Mouse (Mus musculus) left cerebral cortex, postnatal 25 days (tissue): ENCODE results near the gene Cnot9. TPM values are rescaled to one million over a fixed set of nuclear protein-coding genes. Genes with fewer than 3 reads are reported as not detected.
"Not testable (repeated sequence)": the region's sequence is repeated elsewhere in the genome, so short reads cannot be mapped to it uniquely, and the experiment has no call there.

Experiments used
- DNase-seq, 2 experiments: peaks; one replicate each; pipeline ENCODE4 v3.0.0; 2022; ENCODE audit warnings: low spot score in 2 of 2, mixed read lengths in 1 of 2
- intact Hi-C: fragments of 180-260 bp; cut with DNase I; formaldehyde crosslinking; loops from one replicate; pipeline ENCODE4 v1.15.1; 2025
- total RNA-seq, 2 experiments: library from RNA; stranded (reverse); gene quantifications; 2 replicates each; pipeline ENCODE4 v1.2.3; 2021

Cnot9 gene
- 10 to 100 TPM; 27.5 to 30.4 TPM for total RNA-seq

- peak; percentile 100 for DNase-seq
- intact Hi-C loops = loop anchor here (5.0 kb wide), 1 partner anchor 81 kb away; the partner anchor contains the start of genes Bcs1l and Zfp142
These were observed at the start of gene Cnot9 for GRCm38 (mm10) chr1:74505721-74506464. Gene Cnot9 (plus strand): TSS chr1:74506058.

DNA sequence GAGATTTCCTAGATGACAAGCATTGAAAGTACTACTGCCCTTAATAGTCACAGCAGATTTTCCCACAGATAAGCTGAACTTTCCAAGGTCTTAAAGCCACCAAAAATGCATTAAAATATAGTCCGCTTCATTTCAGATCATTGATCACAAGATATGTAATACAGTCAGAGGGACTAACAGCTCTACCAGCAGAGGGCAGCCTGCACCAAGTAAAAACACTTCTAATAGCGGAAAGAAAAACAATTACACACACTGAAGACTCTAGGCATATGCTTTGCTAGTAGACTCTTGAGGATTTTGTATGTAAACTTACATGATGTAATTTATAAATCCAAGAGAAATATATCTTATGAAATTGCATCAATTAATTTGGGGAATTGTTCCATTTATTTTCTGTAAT, 45.6 kb upstream of the Cnot9 start:
- intact Hi-C loops = loop anchor here (5.0 kb wide), 1 partner anchor 297 kb away; no protein-coding TSS in a partner anchor
- DNase-seq = peak; percentile 41 to 57

DNA sequence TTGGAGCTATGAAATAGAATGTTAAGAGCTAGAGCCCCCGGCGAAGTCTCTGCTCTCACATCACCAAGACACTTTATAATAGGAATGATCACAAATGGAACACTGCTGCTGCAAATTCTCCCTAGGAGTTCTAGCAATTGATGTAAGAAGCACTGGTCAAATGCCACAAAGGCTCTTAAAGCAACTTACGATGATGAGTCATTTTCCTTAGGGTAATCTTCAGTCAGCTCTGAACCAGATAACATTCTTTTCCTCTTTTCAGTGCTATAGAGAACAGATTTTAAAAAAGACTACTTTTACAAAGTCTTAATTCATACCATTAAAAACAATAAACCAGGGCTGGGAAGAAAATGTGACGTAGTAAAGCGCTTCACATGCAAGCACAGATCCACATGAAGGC, 20.1 kb upstream of the Cnot9 start:
- DNase-seq = no peak
- intact Hi-C loops = no loop called here

- DNase-seq = no peak
- intact Hi-C loops = no loop called here
These were observed 4.8 kb upstream of the Cnot9 start for GRCm38 (mm10) chr1:74501106-74501505.

- no peak for DNase-seq
- intact Hi-C loops = loop anchor here (5.0 kb wide), 1 partner anchor 82 kb away; the partner anchor contains the start of genes Bcs1l and Zfp142
These were observed 501 bp upstream of the Cnot9 start for GRCm38 (mm10) chr1:74505393-74505720.

DNA sequence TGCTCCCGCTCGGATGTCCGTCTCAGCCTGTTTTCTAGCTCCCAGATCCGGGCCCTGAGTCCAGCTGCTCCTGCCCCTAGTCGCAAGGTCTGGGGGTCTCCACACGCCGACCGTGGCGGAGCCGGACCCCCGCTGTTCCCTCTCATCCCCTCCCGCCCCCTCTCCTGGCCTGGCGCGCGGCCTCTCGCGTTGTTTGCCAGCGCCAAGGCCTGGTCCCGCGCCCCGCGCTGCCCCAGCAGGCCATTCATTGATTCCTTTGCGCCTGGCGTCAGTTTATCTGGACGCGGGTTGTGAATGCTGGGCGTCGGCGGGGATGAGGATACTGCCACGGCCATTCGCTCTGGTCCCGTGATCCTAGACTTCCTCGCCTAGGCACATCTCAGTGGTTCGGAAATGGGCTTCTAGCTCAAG, 618 bp downstream of the Cnot9 start:
- DNase-seq = peak; percentile 45 to 46
- intact Hi-C loops = loop anchor here (5.0 kb wide), 1 partner anchor 81 kb away; the partner anchor contains the start of genes Bcs1l and Zfp142

DNA sequence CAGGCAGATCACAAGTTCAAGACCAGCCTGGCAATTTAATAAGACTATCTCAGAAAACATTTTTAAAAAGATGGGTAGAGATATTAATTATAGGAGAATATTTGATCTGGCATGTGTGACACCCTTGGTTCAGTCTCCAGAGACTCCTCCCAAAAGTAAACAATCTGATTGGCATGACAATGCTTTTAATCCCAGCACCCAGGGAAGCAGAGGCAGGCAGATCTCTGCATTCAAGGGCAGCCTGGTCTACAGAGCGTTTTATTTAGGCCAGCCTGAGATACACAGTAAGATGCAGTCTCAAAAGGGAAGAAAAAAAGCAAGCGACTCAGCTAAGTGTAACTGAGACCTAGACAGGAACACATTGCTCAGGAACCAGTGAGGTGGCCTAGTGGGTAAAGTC, 1.9 kb downstream of the Cnot9 start:
- intact Hi-C loops = loop anchor here (5.0 kb wide), 1 partner anchor 80 kb away; the partner anchor contains the start of genes Bcs1l and Zfp142
- DNase-seq = no peak

GRCm38 (mm10) chr1:74511306-74511705, 5.4 kb downstream of the Cnot9 start:
- intact Hi-C loops = no loop called here

DNA sequence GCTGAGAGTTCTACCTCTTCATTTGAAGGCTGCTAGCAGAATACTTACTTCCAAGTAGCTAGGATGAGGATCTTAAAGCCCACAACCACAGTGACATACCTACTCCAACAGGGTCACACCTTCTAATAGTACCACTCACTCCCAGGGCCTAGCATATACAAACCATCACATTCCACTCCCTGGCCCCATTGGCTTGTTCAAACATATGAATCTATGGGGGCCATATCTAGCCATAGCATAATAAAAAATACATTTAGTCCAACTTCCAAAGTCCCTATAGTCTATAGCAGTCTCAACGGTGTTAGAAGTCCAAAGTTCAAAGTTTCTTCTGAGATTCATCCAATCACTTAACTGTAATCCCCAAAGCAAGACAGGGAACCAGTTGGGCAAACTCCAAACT, 7.1 kb downstream of the Cnot9 start:
- DNase-seq, intact Hi-C loops: not testable (repeated sequence)

More at GRCm38 (mm10) chr1:74511306-74511705, 5.4 kb downstream of the Cnot9 start:
- no peak for DNase-seq

DNA sequence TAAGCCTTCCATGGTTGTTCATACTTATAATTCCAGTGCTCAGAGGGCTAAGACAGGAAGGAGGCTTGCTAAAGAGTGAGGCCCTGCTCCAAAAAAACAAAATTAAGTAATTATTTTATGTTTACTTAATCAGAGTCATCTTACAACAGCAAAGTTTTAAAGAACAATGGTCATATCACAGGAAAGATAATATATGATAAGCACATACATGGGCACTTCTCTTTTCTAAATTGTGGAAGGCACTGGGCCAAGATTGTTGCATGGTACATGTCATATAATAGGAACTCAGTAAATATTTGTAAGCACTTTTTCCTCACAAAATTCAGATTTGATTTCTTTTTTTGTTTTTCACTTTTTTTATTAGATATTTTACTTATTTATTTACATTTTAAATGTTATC, 14.0 kb downstream of the Cnot9 start:
- DNase-seq = no peak
- intact Hi-C loops = loop anchor here (5.0 kb wide), 1 partner anchor 52 kb away; no protein-coding TSS in a partner anchor

DNA sequence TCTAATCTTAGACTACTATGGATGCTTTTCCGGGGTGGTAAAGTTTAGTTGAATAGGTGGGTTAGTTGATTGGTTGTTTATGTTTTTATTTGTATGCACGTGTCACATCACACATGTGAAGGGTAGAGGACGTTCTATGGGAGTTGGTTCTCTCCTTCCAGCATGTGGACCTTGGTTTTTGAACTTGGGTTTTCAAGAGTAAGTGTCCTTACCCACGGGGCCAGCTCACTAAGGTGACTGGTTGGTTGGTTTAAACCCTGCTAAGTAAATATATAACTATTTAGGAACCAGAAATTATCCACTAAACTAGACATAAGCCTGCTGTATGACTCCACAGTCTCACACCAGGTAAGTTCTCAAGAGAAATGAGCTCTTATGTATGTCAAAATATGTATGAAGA, 18.9 kb downstream of the Cnot9 start:
- no peak for DNase-seq
- intact Hi-C loops = loop anchor here (5.0 kb wide), 1 partner anchor 48 kb away; no protein-coding TSS in a partner anchor

- no peak for DNase-seq
- intact Hi-C loops = no loop called here
These were observed 22.7 kb downstream of the Cnot9 start for GRCm38 (mm10) chr1:74528589-74528988.

GRCm38 (mm10) chr1:74538650-74539049, 32.8 kb downstream of the Cnot9 start:
- intact Hi-C loops = no loop called here
- DNase-seq = peak in 1 of 2 experiments; percentile 14

- intact Hi-C loops = no loop called here
- peak; percentile 17 to 39 for DNase-seq
These were observed 36.6 kb downstream of the Cnot9 start, which contains the start of gene Plcd4 for GRCm38 (mm10) chr1:74542451-74542961. Gene Plcd4 (plus strand): TSS chr1:74542888.

DNA sequence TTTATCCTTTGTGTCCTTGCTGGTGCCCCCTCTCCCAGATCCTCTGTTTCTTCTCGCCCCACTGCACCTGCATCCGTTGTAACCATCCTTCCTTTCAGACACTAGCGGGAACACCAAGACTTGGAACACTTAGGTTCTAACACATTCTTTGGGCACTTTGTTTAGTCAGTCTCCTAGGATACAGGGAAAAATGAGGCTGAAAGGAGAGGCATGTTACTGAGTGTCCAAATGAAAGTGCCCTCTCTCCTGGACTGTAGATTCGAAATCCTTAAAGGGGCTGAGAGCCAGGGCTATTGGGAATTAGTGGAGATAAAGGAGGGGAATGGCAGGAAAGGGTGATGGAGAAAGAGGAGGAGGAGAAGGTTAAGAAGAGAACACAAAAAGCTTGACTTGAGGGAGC, 38.3 kb downstream of the Cnot9 start, which contains the start of gene Usp37:
Usp37 (minus strand) TSS at position 101 of the 400 bp plus-strand sequence.
- DNase-seq = no peak
- intact Hi-C loops = no loop called here

GRCm38 (mm10) chr1:74559061-74559460, 53.2 kb downstream of the Cnot9 start:
- intact Hi-C loops = no loop called here
- DNase-seq = no peak

GRCm38 (mm10) chr1:74565834-74566233, 60.0 kb downstream of the Cnot9 start:
- intact Hi-C loops = no loop called here
- DNase-seq = no peak

- intact Hi-C loops = loop anchor here (5.0 kb wide), 1 partner anchor 48 kb away; no protein-coding TSS in a partner anchor
- peak in 1 of 2 experiments; percentile 26 for DNase-seq
These were observed 64.2 kb downstream of the Cnot9 start for GRCm38 (mm10) chr1:74569739-74570719.
